Mouse (Mus musculus): ENCODE measurements around the gene Smad3.

DNA sequence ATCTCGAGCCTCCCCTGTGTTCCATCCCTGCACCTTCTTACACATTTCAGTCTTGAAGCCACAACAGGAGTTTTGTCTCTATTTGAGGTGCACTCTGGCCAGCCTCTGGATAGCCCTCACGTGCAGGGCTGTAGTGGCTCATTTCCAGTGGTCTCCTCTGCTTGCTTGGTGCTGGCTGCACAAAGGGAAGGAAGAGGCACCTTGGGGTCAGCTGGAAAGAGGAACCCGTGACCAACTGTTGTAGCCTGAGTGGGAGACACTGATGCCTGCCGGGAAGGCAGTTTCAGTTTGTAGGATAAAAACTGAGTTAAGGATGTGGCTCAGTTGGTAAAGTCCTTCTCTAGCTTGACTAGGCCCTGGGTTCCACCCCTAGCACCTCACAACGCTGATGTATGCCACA lies 145.8 kb downstream of the Smad3 start:
- TF ChIP-seq CTCF (IDR thresholded peaks at IDR 0.05; ENCODE audit: borderline replicate concordance, extremely low read depth, insufficient read depth, insufficient read length) (no peak), POLR2A (IDR thresholded peaks at IDR 0.05; ENCODE audit: borderline replicate concordance, extremely low read depth, insufficient read depth, insufficient read length, poor library complexity, severe bottlenecking) (no peak)

All from brain, embryonic 14.5 days (tissue).